Mouse (Mus musculus): ENCODE measurements around the gene Lgsn.

- no peak for TF ChIP-seq POLR2A (IDR thresholded peaks at IDR 0.05; ENCODE audit: low read depth, low read length)
- TF ChIP-seq CTCF (IDR thresholded peaks at IDR 0.05; ENCODE audit: extremely low read depth, insufficient read depth, insufficient read length, insufficient replicate concordance): no peak
These were observed 32.6 kb upstream of the Lgsn start for GRCm38 (mm10) chr1:31143571-31143970.

Measured in spleen, adult 2 months (tissue).